Mouse (Mus musculus) spleen, postnatal 10 days (tissue): Measurements from ENCODE around the gene Bcat2.
A peak's percentile ranks its signal among the peaks of the same experiment; 100 is the strongest.
"Not testable (repeated sequence)": the region's sequence is repeated elsewhere in the genome, so short reads cannot be mapped to it uniquely, and the experiment has no call there.

Source experiments
- DNase-seq, 2 experiments: peaks; one replicate each; pipeline ENCODE4 v3.0.0; 2021 to 2022; ENCODE audit warnings: low spot score in 2 of 2

The Bcat2 gene

DNA sequence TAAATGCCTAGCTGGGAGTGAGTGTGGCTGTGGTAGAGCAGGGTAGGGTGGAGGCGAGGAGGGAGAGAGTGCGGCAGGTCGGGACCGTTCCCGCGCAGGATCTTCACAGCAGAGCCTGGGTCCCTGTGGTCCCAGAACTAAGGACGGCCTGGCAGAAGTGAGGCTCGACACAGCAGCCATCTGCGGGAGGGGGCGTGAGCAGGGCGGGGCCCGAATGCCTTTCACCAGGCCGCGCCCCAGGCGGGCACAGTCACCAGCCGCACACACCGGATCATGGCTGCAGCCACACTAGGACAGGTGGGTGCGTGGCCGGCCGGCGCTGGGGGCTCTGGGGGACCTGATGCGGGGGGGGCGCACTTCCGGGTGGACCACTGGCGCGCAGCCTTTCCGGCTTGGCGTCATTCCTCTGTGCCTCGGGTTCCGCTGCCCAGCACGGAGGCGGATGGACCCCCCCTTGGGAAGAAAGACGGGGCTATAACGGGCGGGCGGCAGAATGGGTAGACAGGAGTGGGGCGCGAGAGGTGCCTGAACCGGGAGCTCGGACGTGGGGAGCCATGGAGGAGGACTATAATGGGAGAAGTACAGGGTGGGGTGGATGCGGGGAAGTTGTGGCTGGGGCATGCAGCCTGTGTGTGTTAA, at the start of gene Bcat2:
Bcat2 (plus strand) TSS at position 51 of the 639 bp plus-strand sequence.
- DNase-seq, result peak; percentile 63 to 88

DNA sequence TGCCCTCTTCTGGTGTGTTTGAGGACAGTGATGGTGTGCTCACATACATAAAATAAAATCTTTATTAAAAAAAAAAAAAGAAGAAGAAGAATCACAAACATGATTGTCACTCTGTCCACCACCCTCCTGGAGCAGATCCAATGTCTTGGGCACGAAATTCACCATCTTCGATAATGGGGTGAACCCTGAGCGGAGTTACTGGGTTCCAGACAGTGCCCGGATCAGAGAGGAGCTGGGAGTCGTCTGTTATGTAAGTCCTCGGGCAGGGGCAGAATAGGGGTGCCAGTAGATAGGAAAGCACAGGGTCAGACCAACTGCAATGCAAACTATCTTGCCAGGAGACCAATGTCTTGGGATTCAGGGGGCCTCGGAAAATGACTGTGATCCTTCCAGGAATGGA, 49.3 kb upstream of the Bcat2 start:
- no peak for DNase-seq

DNA sequence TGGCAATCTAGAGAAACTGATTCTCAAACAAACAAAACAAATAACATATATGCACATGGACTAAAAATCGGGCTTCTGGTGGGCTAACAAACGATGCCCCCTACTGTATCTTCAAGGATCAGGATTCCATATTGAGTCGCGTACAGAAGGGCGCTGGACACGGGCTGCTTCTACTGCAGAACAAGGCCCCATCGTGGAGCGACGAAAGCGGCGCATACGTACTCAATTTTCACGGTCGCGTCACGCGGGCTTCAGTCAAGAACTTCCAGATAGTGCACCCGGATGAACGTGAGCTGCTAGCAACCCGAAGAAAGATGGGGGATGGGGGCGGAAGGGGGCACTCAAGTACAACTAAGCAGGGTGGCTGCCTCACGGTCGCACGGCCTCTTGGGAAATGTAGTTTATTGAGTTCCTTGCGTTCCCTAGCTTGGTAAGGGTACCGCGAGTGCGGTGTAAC, 48.2 kb upstream of the Bcat2 start:
- peak; percentile 77 to 90 for DNase-seq

DNA sequence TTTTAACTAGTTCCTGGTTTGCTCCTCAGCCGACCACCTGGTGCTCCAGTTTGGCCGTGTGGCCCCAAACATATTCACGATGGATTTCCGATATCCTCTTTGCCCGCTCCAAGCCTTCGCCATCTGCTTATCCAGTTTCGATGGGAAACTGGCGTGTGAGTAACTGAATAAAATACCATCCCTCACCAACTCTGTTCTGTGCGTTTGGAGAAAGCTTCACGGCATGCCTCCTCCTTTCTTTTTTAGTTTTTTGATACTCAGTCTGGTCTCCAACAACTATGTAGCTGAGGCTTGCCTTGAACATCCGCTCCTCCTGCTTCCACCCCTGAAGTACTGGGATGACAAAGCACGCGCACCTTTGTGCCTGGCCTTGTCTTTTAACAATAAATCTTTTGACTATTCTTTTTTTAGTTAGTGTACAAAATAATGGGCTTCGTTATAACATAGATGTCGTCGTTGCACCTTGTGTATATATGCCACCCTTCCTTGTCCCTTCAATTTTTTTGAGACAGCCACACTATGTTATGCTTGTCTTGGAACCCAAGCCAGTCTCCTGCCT, 47.7 kb upstream of the Bcat2 start:
- no peak for DNase-seq

DNA sequence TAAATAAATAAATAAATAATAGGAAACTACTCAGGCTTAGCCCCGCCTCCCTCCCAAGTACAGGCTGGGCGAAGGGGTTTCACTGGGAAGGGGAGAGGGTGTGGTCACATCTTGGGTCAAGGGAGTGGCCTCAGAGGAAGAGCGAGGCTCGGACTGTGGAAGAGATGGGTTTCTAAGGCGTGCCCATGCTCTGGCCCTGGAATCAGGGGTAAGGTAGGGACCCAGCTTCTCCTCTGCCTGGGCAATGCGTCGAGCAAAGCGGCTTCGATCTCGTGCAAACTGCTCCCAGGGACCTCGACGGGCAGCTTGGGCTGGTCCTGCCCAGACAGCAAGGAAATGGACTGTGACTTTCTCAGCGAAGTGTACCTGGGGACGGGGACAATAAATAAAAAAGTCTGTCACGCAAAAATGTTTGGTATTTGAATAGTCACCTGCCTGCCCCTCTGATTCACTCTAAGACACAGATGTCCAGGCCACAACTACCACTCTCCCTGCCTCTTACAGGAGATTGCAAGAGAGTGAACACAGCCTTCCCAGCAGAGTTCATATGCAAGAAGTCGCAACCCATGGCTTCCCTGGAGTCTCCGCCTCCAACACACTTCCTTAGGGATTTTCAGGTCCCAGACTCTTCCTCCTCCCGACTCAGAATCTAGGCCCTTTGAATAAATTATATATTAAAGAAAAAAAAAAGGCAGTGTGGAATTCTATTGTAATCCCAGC, 46.8 kb upstream of the Bcat2 start:
- peak in 1 of 2 experiments; percentile 40 for DNase-seq

DNA sequence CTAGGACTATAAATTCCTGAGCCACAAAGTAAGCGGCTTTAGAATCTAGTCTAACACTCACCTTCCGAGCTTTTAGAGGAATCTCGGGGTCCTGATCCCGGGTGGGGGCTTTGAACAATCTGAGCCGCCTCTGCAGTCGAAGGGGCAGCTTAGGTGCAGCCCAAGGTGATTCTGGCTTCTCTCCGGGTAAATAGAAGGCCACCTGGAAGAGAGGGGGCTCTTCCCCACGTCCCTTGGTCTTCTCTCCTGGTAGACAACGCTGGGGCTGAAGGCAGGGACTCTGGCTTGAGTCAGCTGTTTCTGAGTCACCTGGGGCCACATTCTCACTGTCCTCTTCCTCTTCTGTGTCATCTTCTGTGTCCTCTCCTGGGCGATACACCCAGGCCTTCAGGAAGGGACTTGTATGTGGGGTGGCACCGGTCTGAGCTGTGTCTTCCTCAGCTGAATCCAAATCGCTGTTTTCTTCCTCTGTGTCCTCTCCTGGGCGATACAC, 46.2 kb upstream of the Bcat2 start:
- peak in 1 of 2 experiments; percentile 29 for DNase-seq

DNA sequence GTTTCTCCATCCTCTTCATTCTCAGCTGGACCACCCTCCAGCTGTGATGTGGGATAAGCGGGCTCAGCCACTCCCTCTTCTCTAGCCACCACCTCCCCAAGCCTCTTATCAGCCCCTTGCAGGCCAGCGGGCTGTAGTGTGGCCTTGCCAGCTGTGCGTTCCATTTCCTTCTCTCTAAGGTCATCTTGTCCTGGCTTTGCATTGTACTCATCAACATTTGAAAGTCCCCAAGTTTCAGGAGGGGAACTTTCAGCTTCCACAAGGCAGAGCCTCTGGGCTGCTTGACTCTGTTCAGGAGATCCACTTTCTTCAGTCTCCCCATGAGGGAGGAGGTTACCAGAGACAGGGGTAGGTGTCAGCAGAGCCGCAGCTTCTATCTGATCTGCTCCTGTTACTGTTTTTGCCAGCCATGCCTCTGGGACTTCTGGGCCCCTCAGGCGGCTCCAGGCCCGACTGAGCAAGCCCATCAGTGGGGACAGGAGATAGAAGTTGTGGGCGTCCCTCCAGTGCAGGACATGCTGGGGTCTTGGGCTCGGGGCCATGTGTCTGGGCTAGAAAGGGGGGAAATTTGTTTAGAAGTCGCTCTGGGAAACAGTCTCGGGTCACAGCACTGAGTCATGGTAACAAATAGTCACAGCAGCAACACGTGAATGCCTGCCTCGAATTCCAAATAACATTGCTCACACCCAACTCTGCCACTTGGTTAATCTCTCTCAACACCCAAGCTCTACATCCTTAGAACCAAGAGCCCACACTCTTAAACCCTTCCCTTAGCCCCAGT, 44.9 kb upstream of the Bcat2 start:
- DNase-seq, result peak; percentile 81 to 88

DNA sequence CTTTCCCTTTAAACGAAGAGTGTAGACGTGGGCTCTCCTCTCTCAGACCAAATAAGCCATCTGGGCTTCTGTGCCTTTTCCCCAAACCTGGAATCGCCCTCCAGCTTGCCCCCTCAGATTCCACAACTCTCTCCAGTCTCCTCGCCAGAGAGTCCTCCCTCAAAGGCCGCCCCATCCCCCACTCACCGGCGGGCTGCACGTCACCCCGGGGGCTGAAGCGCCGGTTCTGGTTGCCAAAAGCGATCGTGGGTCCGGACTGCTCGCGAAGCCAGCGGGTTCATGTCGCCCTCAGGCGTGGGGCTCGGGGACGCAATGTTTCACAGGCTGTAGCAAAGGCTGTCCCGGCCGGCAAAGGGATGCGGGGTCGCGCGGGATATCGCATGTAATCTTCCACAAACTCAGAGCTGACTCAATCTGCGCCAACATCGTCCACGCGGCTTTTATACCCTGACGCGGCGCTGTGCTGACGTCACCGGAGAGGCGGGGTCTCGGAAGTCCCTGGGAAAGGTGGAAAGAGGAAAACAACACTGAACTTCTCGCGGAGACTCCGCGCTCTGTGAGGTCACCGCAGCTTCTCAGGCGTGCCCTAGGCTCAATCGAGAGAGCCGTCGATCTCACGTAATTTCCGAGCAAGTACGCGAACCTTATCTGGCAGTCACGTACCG, 44.0 kb upstream of the Bcat2 start, which contains the start of the genes Ppp1r15a and Plekha4:
Ppp1r15a (minus strand) TSS at position 460 of the 665 bp plus-strand sequence.
Plekha4 (plus strand) TSS at position 522 of the 665 bp plus-strand sequence.
- peak; percentile 96 to 99 for DNase-seq

DNA sequence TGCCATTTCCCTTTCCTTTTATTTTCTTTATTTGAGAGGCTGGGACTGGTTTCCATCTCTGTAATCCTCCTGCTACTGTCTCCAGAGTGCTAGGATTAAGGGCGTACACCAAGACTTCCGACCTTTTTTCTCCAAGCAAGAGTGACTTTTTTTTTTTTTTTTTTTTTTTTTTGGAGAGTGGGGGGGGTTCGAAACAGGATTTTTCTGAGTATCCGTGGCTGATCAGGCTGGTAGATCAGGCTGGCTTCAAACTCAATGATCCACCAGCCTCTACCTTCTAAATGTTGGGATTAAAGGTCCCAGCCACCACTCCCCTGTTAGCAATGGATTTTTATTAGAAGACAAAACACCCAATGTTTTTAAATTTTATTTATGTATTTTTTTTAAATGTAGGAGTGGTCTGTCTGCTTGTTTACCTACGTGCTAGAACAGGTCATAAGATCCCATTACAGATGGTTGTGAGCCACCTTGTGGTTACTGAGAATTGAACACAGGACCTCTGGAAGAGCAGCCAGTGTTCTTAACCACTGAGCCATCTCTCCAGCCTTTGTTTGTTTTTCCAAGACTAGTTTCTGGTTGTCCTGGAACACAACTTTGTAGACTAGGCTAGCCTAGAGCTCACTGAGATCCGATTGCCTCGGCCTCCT, 43.4 kb upstream of the Bcat2 start:
- DNase-seq, result peak; percentile 26 to 40

DNA sequence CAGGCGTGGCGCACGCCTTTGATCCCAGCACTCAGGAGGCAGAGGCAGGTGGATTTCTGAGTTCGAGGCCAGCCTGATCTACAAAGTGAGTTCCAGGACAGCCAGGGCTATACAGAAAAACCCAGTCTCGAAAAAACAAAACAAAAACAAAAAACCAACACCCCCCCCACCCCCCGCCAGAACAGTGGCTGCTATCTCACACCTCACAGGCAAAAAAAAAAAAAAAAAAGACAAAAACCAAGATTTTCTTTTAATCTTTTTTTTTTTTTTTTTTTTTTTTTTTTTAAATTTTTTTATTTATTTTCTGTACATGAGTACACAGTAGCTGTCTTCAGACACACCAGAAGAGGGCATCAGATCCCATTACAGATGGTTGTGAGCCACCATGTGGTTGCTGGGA, 42.8 kb upstream of the Bcat2 start:
- DNase-seq, result not testable (repeated sequence)

DNA sequence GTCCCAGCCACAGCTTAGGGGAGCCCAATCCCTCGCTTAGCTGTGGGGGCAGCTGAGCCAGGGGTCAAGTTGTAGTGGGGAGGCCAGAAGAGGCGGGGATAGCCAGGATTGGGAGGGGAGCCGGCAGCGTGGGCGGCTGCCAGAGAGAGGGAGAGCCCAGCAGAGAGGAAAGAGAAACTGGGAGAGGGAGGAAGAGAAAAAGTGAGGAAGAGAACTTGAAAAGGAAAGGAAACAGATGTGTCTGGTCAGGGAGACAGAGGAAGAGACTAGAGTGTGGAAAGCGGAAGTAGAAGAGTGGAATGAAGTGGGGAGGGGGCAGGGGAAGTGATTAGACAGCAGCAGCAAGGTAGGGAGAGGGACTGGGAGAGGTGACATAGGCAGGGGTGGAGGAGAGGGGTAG, 40.5 kb upstream of the Bcat2 start:
- DNase-seq, result no peak

DNA sequence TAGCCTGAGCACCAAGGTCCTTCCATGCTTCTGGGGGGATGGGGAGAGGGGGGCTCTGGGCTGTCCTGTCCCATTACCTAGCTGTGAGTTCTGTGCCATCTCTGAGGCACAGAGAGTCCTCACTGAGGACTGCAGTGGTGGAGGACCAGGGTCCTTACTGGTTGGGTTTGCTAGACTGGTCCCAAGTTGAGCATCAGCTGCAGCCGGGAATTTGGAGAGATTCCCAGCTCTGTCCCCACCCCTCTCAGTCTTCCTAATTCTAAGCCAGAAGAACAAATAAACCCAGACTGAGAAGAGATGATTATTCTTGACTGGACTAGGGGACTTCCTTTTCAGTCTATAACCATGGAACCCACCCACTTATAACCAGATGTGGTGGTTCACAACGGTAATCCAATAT, 39.3 kb upstream of the Bcat2 start:
- no peak for DNase-seq

DNA sequence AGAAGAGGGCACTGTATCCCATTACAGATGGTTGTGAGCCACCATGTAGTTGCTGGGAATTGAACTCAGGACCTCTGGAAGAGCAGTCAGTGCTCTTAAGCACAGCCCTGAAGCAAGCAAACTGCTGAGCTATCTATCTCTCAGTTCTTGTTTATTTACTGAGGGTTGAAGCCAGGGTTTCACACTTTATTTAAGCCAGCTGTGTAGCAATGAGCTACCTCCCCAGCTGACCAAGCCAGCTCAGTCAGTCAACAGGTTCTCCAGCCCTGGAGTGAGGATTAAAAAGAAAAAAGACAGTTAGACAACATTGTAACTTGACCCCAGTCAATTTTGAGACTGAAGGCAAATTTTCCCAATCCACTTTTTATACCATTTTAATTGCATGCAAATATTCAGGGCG, 34.3 kb upstream of the Bcat2 start:
- no peak for DNase-seq

DNA sequence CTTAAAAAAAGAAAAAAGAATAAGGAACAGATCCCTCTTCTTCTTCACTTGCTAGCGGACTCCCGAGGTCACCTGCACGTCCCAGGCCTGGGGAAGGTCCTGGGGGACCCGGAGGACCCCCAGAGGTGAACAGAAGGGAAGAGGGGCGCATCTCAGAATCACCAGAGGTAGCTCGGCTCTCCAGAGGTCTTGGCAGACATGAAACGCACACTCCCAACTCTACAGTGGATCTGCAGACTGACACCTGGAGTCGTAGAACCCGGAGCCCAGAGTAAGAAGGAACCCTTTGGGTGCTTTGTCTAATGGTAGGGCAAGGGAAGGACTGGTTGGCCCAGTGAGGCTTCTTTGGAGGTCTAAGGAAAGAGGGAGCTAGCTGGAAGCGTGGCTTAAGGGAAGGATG, 32.4 kb upstream of the Bcat2 start:
- DNase-seq, result no peak

DNA sequence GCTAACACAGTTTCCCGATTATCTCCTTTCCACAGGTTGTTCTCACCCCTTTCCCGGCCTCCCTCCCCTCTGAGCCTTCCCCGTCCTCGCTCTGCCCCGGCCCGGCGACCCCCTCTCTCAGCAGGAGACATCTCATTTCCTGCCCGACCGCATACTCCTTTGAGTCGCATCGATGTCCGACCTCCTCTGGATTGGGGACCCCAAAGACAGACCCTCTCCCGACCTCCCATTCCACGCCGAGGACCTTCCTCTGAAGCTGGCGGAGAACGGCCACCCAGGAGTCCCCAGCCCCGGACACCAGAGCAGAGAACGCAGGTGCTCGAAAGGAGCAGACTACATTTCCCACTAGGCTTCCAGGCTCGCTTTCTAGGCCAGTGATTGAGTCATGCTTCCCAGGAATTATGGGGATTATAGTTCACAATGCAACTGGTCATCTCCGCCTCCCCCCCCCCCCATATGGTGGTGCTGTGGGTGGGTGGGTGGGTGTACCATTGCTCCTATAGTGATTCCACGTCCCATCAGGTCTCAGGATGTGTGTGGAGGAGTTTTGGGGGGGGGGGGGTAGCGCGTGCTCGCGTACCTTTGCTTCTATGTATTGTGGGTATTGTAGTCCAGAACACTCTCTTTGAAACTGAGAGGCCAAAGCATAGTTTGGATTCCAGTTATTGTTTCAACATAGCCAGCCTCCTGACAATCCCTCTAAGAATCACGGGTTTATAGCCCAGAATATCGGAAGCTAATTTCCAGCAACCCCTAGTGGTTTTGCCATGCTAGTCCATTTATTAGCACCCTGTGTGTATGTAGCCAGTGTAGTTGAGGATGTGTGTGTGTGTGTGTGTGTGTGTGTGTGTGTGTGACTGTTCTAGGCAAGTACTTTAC, 31.6 kb upstream of the Bcat2 start:
- DNase-seq, result no peak

DNA sequence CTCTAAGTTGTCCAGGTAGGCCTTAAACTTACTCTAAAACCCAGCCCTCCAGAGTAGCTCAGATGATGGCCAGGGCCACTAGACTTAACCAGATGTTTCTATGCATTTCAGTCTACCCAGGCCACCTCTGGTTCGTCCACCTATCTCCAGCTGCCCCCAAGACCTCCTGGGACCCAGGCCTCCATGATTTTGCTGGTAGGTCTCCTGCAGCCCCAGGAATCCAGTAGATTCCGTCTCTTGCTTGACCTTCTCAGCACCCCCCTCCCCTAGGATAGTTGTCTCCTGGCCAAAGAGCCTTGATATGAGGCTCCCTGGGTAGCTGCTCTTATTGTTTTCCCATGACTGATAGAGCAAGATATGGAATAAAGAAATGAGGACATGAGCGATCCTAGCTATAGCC, 30.9 kb upstream of the Bcat2 start:
- DNase-seq, result no peak

DNA sequence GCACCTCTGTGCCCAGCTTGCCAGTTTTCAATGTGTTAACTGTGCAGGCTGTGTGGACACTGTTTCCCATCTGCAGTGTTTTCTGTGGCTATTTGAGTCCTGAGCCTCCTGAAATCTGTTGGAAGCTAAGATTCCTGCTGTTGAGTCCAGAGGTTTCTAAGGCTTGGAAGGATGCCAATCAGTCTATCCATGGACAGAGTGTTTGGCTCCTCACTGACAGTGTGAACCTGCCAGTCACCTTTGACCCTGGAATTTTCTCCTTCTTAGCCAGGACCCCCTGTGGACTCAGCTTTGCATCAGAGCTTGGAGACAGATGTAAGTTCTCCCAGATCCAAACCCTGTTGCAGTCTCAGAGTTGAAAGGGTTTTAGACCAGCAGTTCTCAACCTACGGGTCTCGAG, 29.7 kb upstream of the Bcat2 start:
- no peak for DNase-seq

DNA sequence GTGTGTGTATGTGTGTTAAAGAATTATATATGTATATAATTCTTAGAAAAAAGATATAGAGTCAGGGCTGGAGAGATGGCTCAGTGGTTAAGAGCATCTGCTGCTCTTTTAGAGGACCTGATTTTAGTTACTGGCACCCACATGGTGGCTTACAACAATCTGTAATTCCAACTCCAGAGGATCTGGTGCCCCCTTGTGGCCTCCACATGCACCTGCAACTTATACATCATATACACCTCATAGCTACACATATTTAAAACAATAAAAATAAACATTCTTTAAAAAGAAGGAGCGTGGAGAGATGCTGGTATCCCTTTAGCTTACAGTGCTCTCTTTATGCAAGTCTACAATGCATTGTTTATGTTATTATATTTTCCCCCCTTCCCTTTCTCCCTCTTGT, 25.4 kb upstream of the Bcat2 start:
- DNase-seq, result no peak

DNA sequence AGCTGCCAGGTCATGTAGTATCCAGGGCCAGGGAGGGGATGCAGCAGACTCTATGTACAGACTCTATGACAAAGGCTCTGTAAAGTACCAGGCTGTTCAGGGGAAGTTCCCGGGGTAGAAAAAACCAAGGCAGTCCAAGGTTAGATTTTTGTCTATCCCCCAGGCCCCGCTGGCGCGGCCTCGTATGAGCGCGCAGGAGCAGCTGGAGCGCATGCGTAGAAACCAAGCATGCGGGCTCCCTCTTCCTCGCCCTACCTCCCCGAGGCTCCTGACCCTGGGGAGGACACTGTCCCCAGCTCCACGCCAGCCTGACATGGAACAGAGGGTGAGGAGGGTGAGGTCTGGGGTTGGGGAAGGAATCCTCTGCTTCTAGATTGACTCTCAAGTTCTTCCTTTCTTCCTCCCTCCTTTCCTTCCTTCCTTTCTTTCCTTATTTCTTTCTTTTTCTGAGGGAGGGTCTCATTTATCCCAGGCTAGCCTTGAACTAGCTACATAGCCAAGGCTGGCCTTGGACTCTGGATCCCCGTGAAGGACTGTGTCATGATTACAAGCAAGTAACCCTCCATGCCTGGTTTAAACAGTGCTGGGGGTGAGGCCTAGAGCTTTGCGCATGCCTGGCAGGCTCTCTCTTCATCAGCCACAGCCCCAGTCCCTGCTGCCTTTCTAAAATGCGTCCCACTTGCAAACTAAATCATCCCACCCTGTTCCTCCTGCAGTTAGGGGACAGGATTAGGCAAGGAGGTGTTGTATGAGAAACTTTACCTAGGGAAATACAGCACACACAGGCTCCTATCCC, 20.1 kb upstream of the Bcat2 start:
- no peak for DNase-seq
